Mouse (Mus musculus): ENCODE data around the gene Vasp. TPM values are rescaled to one million over a fixed set of nuclear protein-coding genes. Genes with fewer than 3 reads are reported as not detected.

The Vasp gene
- total and polyA plus RNA-seq, 3 experiments, result 130 to 185 TPM; not detected in 1

DNA sequence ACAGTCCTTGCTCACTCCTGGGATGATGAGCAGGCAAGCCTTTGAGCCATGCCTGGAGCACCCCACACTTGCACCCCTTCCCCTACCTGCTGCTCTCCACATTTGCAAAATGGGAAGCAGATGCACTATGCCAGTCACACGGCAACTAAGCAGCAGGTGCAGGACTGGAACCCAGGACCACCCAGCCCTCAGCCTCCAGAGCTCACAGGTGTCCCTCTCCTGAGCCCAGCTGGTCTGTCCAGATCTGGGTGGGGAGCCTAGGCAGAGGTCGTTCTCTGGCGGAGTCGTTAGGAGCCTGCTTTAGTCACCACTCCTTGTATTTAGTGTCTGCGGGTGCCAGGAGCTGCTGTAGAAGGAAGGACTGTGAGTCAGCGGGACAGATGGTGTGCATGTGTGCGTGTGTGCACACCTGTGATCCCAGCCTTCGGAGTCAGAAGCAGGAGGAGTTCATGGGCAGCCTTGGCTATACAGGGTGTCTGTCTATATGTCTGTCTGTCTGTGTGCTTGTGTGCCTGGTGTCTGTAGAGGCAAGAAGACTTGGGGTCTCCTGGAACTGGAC is 30.6 kb downstream of the Vasp start:
- H3K36me3 ChIP-seq (ENCODE audit: control insufficient read depth in 1 of 2, insufficient read depth in 2 of 2, low read length in 2 of 2), result peaks cover 4 to 6% of the 10 kb centered on the region in 2 experiments; a peak in 3 of 4 replicates
- H3K27ac ChIP-seq (ENCODE audit: control insufficient read depth, low read depth, low read length), result no peak overlapping the region
- peaks cover 4 to 8% of the 10 kb centered on the region in 2 experiments; a peak in 1 of 4 replicates for H3K4me1 ChIP-seq (ENCODE audit: control insufficient read depth in 1 of 2, insufficient read depth in 2 of 2, low read length in 2 of 2)
- H3K9me3 ChIP-seq (replicated peaks; ENCODE audit: insufficient read depth, low read length), result no peaks in the 10 kb centered on the region
- DNase-seq (ENCODE audit: low read depth, low spot score), result no peak
- H3K9ac ChIP-seq (ENCODE audit: control insufficient read depth, low read depth, low read length, poor library complexity, severe bottlenecking), result no peak overlapping the region
- peaks cover 13% of the 10 kb centered on the region for H3K79me2 ChIP-seq (ENCODE audit: control insufficient read depth, insufficient read depth, low read length, poor library complexity)
- TF ChIP-seq NRF1 (IDR thresholded peaks at IDR 0.05; ENCODE audit: insufficient read depth, low read depth, low read length, poor library complexity, severe bottlenecking) (no peak), GABPA (IDR thresholded peaks at IDR 0.05; ENCODE audit: low read depth, low read length) (no peak), KAT2A (conservative IDR thresholded peaks at IDR 0.05; ENCODE audit: low read depth, low read length) (no peak), RAD21 (IDR thresholded peaks at IDR 0.05; ENCODE audit: low read depth, low read length) (no peak), ZC3H11A (IDR thresholded peaks at IDR 0.05; ENCODE audit: low read depth, low read length) (no peak), MYB (IDR thresholded peaks at IDR 0.05; ENCODE audit: low read depth, low read length) (no peak), UBTF (IDR thresholded peaks at IDR 0.05; ENCODE audit: borderline replicate concordance, insufficient read depth, low read depth, low read length) (no peak), CTCF (IDR thresholded peaks at IDR 0.05 in 2 of 3, conservative IDR thresholded peaks at IDR 0.05 in 1 of 3; ENCODE audit: control insufficient read depth in 1 of 3, insufficient read depth in 1 of 3, low read depth in 2 of 3, low read length in 3 of 3, poor library complexity in 1 of 3, severe bottlenecking in 1 of 3) (no peak), EP300 (IDR thresholded peaks at IDR 0.05; ENCODE audit: low read depth in 1 of 2, low read length in 2 of 2) (no peak), MYC (IDR thresholded peaks at IDR 0.05; ENCODE audit: low read depth, low read length) (no peak), POLR2AphosphoS5 (IDR thresholded peaks at IDR 0.05; ENCODE audit: borderline replicate concordance, low read depth, low read length) (no peak), E2F4 (IDR thresholded peaks at IDR 0.05; ENCODE audit: borderline replicate concordance, low read depth, low read length) (no peak), ZMIZ1 (IDR thresholded peaks at IDR 0.05; ENCODE audit: low read depth, low read length) (no peak), ZNF384 (IDR thresholded peaks at IDR 0.05; ENCODE audit: low read depth, low read length) (no peak), USF2 (IDR thresholded peaks at IDR 0.05; ENCODE audit: borderline replicate concordance in 1 of 2, insufficient read depth in 1 of 2, low read depth in 1 of 2, low read length in 2 of 2) (no peak)
- H3K27me3 ChIP-seq (ENCODE audit: control insufficient read depth in 1 of 2, insufficient read depth in 2 of 2, low read length in 2 of 2), result no peaks in the 10 kb centered on the region
- H3K4me3 ChIP-seq (ENCODE audit: control insufficient read depth in 1 of 2, insufficient read depth in 1 of 2, low read depth in 2 of 2, low read length in 2 of 2), result no peak overlapping the region

DNA sequence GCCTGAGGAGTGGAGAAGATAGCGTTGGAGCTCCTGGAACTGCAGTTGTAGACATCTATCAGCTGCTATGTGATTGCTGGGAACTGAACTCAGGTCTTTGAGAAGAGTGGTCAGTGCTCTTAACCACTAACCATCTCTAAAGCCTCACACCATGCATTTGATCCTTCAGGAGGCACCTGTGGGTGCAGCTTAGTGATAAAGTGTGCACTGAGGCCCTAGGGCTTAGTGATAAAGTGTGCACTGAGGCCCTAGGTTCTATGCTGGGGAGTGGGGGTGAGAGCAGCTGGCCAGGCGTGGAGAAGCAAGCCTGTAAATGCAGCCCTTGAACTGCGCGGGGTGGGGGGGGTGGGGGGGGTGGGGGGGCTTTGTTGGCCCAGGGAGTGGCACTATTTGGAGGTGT is 31.6 kb downstream of the Vasp start:
- Histone ChIP-seq H3K4me1 (ENCODE audit: control insufficient read depth in 1 of 2, insufficient read depth in 2 of 2, low read length in 2 of 2) (peaks cover 4 to 13% of the 10 kb centered on the region in 2 experiments; a peak in 3 of 4 replicates), H3K27me3 (ENCODE audit: control insufficient read depth in 1 of 2, insufficient read depth in 2 of 2, low read length in 2 of 2) (no peaks in the 10 kb centered on the region), H3K79me2 (ENCODE audit: control insufficient read depth, insufficient read depth, low read length, poor library complexity) (peaks cover 18% of the 10 kb centered on the region), H3K4me3 (ENCODE audit: control insufficient read depth in 1 of 2, insufficient read depth in 1 of 2, low read depth in 2 of 2, low read length in 2 of 2) (no peak overlapping the region), H3K9me3 (replicated peaks; ENCODE audit: insufficient read depth, low read length) (no peaks in the 10 kb centered on the region), H3K36me3 (ENCODE audit: control insufficient read depth in 1 of 2, insufficient read depth in 2 of 2, low read length in 2 of 2) (peaks cover 1 to 6% of the 10 kb centered on the region in 2 experiments; a peak in 3 of 4 replicates), H3K9ac (ENCODE audit: control insufficient read depth, low read depth, low read length, poor library complexity, severe bottlenecking) (no peak overlapping the region), H3K27ac (ENCODE audit: control insufficient read depth, low read depth, low read length) (peak overlapping the region; percentile 32)
- TF ChIP-seq ETS1 (IDR thresholded peaks at IDR 0.05; ENCODE audit: low read depth, low read length) (no peak), TAL1 (IDR thresholded peaks at IDR 0.05; ENCODE audit: low read length) (peak; percentile 22; the same call in 1 of the 2 replicates), TCF12 (IDR thresholded peaks at IDR 0.05; ENCODE audit: low read depth, low read length) (peak; percentile 69; the same call in 1 of the 2 replicates), EP300 (IDR thresholded peaks at IDR 0.05; ENCODE audit: low read depth in 1 of 2, low read length in 2 of 2) (peak in 1 of 2 experiments; percentile 45; a peak in 2 of 4 replicates), MAX (IDR thresholded peaks at IDR 0.05; ENCODE audit: low read length) (no peak)
- no peak for DNase-seq (ENCODE audit: low read depth, low spot score)
